Mouse (Mus musculus): ENCODE results near the gene Klhdc7a.

DNA sequence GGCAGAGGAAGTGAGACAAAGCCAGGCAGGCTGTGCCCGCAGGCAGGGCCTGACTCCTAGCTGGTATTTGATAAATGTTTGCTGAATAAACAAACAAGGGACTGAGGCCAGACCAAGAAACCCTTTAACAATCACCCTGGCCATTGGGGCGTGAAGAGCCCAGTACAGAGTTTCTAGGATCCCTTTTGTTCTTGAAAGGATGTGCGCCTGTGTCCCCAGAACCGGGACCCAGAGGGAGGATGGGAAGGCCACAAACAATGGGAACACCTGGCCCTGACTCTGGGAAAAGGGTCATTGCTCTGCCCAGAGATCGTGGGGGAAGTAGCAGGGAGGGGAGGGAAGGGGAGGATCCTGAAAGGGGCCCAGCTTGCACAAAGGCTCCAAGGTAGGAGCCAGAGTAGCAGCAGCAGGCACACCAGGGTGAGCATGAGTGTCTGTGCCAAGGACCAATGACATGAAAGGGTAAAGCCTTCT lies 9.5 kb upstream of the Klhdc7a start:
- TF ChIP-seq HCFC1 (IDR thresholded peaks at IDR 0.05; ENCODE audit: borderline replicate concordance, insufficient read depth, low read length) (no peak), ZC3H11A (IDR thresholded peaks at IDR 0.05; ENCODE audit: borderline replicate concordance, low read depth, low read length) (no peak), ZNF384 (IDR thresholded peaks at IDR 0.05; ENCODE audit: low read depth, low read length) (no peak), CHD2 (IDR thresholded peaks at IDR 0.05; ENCODE audit: low read depth, low read length) (no peak), MAFK (IDR thresholded peaks at IDR 0.05; ENCODE audit: insufficient read depth, low read depth, low read length) (no peak)

Data from ES-E14 (cell line).